Mouse (Mus musculus) layer of hippocampus, adult 9-11 months (tissue): Measurements from ENCODE around the gene Dync1h1.
A peak's percentile ranks its signal among the peaks of the same experiment; 100 is the strongest.

Experiments
- DNase-seq: peaks from one replicate; pipeline ENCODE4 v3.0.0; 2022

Gene Dync1h1

GRCm38 (mm10) chr12:110601241-110602218 lies at the start of gene Dync1h1:
Dync1h1 (plus strand) TSS chr12:110601452.
- peak; percentile 94 for DNase-seq

DNA sequence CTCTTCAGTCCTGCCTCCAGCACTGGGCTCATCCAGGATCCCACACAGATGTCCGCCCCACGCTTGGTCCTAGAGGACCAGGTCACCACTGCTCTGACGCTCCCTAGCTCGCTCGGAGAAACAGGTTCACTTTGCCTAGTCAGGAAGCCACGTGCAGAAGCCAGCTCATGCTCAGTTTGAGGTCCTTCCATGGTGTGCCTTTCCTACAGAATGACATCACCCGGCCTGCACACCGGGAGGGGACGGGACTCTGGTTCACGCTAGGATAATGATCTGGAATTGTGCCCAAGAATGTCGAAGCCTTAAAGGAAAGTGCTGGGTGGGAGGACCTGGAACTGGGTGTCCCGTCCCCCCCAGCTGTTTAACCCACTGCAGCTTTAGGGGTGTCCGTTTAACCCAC lies 49.1 kb upstream of the Dync1h1 start:
- DNase-seq, result no peak

GRCm38 (mm10) chr12:110553362-110553761 lies 47.9 kb upstream of the Dync1h1 start:
- no peak for DNase-seq

DNA sequence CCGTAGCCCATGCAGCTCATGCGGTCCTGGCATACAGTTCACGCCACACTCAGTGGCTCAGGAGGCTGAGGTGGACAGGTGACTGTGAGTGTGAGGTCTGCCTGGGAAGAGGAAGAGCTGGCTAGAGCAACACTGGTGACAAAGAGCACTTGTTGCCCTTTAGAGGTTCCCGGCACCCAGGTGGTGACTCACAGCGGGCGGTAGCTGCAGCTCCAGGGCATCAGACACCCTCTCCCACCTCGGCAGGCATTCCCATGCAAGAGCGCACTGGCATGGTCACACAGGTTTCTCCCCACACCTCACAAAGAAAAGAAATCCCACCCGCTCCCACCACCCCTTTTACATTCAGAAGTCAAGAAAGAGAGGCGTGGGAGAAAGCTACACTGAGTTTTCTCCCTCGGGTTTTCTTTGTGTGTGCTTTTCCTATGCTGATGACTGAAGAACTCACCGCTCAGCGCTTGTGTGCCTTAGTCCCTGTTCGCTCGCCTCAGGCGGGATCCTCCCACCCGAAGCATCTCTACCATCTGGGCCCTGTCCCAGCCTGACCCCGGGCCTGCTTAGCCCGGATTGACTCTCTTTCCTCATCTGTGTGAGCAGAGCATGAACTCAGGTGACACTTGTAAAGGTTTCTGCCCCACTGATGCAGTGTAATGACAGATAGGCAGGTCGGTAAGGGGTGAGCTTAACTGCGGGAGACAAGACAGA lies 45.6 kb upstream of the Dync1h1 start:
- DNase-seq, result no peak

DNA sequence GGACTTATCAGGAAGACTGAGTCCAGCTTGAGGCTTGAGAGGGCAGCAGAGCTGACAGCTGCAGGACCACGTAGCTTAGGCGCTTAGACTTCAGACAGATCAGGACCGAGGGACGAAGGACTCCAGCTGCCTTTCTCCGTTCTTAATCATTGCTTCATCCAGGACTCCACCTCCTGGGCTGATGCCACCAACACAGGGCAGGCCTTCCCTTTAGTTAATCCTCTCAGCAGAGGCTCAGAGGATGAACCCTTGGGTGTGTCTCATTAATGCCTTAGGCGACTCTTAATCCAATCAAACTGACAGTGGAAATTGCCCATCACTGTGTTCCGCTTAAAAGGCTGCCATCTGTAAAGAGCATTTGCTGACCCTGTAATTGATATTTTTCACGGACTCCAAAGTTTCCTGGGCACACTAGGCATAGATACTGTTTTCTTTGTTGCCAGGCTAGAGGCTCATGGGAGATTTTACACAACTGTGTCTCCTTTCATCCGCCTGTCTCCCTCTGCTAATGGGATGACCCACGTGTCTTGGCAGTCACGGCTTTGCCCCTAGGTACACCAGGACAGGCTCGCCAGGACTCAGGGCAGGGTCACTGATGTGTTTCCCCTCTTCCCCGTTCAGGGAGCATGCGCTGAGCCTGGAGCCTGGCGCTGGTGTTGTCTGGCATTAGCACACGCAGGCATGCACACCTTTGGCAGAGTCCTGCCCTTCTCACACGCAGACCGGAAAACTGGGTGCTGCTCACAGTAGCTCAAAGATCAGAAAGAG lies 44.2 kb upstream of the Dync1h1 start:
- no peak for DNase-seq

DNA sequence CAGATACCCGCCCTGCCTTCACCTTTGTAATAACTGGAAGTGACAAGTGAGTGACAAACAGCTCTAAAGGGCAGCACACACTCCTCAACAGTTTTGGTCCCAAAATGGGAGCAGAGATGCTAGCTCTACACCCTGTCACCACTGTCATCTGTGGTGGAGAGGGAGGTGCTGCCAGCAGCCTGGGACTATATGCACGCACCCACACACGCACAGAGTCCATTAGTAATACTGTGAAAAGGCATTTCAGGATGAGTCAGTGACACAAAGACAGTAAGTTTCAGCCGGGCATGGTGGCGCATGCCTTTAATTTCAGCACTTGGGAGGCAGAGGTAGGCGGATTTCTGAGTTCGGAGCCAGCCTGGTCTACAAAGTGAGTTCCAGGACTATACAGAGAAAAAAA lies 43.1 kb upstream of the Dync1h1 start:
- no peak for DNase-seq

- no peak for DNase-seq
Observed at GRCm38 (mm10) chr12:110563383-110563782, 37.9 kb upstream of the Dync1h1 start.

- DNase-seq, result no peak
Observed at GRCm38 (mm10) chr12:110564848-110565247, 36.4 kb upstream of the Dync1h1 start.

DNA sequence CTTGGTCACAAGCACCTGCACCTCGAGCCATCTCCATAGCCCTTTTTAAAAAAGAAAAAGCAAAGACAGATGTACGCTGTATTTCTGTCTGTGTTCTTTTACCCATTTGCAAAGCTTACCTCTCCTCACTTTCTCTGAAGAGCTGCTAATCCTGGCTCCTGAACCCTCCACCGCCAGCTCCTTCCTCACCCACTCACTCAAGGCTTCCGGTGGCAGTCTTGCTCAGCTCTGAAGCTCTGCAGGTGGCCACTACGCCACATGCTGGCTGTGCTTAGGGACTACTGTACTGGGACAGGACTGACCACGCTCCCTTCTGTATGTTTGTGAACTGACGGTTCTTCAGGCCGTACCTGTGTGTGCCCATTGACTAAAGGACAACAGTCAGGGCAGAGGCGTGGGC lies 34.9 kb upstream of the Dync1h1 start:
- no peak for DNase-seq

GRCm38 (mm10) chr12:110571050-110571449 lies 30.2 kb upstream of the Dync1h1 start:
- no peak for DNase-seq

DNA sequence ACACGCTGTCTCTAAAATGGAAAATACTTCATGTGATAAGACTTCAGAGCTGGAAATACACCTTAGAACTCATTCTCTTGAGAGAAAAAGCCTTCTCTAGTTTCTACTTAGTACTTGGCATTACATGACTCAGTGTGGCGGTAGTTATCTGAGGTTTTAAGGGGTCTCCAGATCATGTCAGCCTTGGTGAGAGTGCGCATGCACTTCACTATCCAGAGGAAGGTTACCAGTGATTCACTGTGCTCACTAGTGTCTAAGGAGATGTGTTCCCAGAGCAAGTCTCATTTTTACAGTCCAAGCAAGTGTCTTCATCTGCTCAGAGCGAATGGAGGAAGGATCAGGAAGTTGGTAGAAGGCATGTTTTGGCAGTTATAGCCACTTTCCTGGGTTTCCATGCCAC lies 28.9 kb upstream of the Dync1h1 start:
- no peak for DNase-seq

DNA sequence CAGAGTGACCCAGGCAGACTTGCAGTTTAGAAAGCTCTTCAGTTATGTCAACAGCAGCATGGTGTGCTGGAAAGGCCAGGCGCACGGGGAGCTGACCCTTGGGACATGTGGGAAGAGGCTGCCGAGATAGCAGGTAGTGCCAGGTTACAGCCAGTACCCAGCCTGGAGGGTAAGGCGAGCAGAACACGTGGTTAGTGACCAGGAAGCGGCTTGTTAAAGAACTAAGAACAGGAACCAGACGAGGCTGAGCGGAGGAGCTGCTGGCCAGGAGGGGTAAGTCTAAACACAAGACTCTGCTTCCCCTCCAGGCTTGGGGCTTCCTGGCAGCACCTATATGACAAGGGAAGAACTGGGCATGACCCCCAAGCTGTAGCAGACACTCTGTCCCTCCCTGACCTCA lies 27.6 kb upstream of the Dync1h1 start:
- DNase-seq, result no peak

DNA sequence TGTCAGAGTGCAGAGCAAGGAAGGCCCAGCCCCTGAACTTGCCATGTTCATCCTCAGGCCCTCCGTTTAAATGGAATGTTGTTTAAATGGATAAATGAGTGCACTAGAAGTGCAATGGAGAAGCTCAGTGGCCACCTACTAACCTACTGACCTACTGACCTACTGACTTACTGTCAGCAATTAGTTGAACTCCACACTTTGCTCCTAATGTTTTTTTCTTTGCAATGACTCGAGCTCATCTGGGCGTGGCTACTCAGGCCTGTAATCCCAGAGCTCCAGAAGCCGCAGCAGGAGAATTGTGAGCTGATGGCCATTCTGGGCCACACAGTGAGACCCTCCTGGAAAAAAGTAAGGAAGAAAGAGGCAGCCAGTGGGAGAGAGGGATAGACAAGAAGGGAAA lies 25.3 kb upstream of the Dync1h1 start:
- DNase-seq, result no peak

DNA sequence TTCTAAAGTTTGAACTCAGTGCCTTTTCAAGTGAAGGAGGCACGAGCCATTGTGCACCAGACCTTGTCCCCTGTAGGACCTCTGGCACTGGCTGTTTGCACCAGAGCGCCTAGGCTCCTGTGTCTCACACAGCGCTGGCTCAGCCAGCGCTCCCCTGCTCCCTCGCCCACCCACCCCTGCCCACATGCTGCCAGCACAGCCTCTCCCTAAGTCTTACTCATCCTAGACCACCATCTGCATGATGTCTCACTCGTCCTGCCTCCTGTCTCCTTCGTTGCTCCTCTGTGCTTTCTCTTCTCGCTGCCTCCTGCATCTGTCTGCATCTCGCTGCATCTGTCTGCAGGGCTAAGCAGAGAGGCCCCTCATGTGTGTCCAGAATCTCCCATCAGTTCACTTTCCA lies 22.9 kb upstream of the Dync1h1 start:
- DNase-seq, result no peak

DNA sequence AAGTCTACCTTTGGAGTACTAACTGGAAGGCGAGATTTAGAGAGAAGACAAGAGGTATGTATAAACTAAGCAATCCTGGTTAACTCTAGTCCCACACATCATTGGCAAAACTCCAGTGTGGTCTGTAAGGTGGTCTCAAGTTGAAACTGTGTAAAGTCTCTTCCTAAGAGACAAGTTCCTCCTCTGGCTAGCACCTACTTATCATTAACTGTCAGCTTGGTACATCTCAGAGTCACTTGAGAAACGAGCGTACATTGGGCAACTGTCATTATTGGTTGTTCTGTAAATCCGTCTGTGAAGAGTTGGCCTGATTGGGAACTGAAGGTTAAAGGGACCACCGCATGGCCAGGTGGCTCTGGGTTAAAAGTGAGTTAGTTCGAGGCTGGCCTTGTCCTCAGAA lies 12.6 kb upstream of the Dync1h1 start:
- no peak for DNase-seq

DNA sequence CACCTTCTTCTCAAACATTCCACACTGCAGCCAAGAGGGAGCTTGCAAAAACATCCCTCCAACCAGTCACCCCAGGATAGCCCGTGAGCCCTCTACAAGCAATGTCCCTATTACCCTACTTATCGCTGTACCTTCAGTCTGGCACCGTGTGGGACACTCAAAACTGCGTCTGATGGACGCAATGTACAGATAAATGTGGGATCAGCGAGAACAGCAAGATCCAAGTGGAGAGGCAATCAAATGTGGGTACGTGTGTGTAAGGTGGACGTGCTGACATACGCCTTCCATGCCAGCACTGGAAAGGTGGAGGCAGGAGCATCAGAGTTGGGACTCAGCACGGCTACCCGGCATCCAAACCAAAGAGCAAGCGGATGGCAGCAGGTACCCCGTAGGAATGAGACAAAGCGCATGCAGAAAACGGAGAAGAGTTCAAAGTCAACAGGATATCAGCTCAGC lies 10.4 kb upstream of the Dync1h1 start:
- DNase-seq, result no peak

DNA sequence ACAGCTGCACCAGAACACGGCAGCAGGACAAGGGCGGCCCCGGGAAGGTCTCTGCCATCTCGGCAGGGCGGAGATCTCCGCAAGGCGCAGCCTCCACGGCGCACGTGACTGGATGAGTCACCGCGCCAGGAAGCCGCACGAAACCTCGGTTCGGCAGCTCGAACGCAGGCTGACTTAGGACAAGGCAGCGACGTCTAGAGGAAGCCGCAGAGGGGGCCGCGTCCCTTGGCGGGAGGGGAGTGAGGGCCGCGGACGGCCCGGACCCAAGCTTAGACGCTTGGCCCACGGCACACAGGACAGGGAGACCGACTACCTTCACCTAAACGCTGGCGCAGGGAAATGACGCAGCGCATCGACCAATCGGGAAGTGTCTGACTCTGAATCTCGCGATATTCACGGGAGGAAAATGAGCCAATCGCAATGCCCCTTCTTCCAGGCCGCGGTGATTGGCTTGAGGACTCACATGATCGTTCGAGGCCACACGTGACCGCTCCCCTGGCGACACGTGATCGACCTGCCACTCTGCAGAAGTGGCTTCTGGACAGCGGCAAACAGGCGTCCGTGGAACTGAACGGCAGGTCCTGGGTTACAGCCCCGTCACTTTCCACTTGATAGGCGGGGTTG lies 9.9 kb upstream of the Dync1h1 start:
- DNase-seq, result peak; percentile 100

DNA sequence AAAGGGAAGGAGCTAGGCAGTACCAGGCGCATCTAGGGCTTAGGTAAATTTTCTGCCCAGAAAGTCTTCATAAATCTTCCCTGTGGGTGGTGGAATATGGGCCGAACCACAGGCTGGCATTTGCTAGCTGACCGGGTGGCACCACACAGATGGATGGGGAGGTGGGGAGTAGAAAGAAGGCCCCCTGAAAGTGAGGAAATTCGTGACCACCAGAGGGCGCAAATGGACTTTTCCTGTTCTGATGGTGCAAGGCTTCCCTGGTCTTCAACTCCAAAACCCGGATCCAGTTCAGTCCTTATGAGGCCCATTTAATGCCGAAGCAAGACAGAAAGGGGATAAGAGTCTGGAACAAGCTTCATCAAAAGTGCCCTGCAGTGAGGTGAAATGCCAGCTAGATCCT lies 2.7 kb upstream of the Dync1h1 start:
- peak; percentile 71 for DNase-seq

GRCm38 (mm10) chr12:110599791-110600190 lies 1.5 kb upstream of the Dync1h1 start:
- no peak for DNase-seq

DNA sequence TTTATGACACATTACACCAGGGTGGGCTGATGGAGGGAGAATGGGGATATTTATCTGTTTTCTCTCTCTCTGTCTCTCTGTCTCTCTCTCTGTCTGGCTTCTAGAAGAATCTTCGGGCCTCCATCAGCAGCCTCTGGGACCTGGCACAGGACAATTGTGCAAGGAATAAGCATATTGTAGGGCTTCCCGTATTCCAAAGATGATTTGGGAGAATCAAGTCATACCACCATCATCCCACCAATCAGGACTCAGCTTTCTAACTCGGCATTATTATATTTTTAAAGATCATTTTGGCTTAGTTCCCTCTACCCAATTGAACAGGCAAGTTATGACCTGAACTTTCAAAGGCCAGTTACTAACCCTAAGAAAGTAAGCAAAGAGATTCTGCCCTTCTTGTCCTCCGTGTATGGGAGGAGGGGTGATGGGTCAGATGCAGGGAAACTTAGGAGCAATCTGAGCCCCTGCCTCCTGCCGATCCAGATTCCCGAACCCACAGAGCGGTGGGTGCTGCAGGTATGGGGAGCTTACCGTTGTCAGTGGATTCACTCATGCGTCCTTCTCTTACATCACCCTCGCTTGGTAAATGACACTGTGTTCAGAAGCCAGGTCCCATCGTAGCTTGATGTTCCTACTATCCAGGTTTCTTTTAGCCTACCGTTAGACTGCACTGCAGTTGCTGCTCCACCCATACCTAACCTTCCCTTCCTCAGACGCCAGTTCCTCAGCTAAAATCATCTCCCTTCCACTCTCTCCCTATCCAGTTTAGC lies 844 bp upstream of the Dync1h1 start:
- DNase-seq, result peak; percentile 45

DNA sequence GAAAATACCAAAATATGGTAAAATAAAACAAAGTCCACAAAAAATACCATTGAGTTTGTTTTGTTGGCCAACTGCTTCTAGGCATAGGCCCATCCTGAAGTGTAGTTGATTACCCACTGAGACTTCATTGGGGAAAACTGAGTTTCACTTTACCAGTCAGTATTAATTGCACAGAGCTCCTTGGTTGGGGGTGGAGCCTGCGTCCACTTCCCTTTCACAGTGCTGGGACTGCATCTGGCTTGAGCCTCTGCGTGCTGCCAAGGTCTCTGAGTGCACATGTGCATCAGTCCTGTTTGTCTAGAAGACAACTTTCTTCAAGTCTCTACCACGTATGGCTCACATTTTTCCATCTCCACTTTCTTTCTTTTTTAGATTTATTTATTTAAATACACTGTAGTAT lies 4.9 kb downstream of the Dync1h1 start:
- DNase-seq, result no peak

GRCm38 (mm10) chr12:110606676-110607075 lies 5.4 kb downstream of the Dync1h1 start:
- no peak for DNase-seq
